Mouse (Mus musculus) heart, embryonic 12.5 days (tissue): Measurements from ENCODE around the gene Txnrd3. TPM values are rescaled to one million over a fixed set of nuclear protein-coding genes. Genes with fewer than 3 reads are reported as not detected.

Experiments
- ATAC-seq: fragments of 200-750 bp; cut with Nextera tagmentation; 2 replicates; pipeline ENCODE4 v1.8.0; 2017; ENCODE audit warnings: moderate TSS enrichment, moderate library complexity; ENCODE audit not compliant: insufficient number of reproducible peaks, low FRiP score
- H3K27ac ChIP-seq: fragments of 300-500 bp; sonication (generic); 2 replicates; pipeline ENCODE4 v1.5.1; 2016; ENCODE audit warnings: mild to moderate bottlenecking, moderate library complexity; ENCODE audit not compliant: poor library complexity, severe bottlenecking
- H3K27me3 ChIP-seq: fragments of 300-500 bp; sonication (generic); replicated peaks from 2 replicates; pipeline ENCODE4 v1.6.1; 2016; ENCODE audit warnings: mild to moderate bottlenecking, moderate library complexity
- H3K36me3 ChIP-seq: fragments of 300-500 bp; sonication (generic); 2 replicates; pipeline ENCODE4 v1.6.1; 2016; ENCODE audit warnings: mild to moderate bottlenecking, moderate library complexity
- H3K4me1 ChIP-seq: fragments of 300-500 bp; sonication (generic); replicated peaks from 2 replicates; pipeline ENCODE4 v1.6.1; 2016; ENCODE audit warnings: mild to moderate bottlenecking
- H3K4me2 ChIP-seq: fragments of 300-500 bp; sonication (generic); 2 replicates; pipeline ENCODE4 v1.6.1; 2016; ENCODE audit warnings: mild to moderate bottlenecking, moderate library complexity
- H3K4me3 ChIP-seq: fragments of 300-500 bp; sonication (generic); 2 replicates; pipeline ENCODE4 v1.5.1; 2016; ENCODE audit warnings: mild to moderate bottlenecking
- H3K9ac ChIP-seq: fragments of 300-500 bp; sonication (generic); 2 replicates; pipeline ENCODE4 v1.6.1; 2016; ENCODE audit warnings: mild to moderate bottlenecking, moderate library complexity
- H3K9me3 ChIP-seq: fragments of 300-500 bp; sonication (generic); replicated peaks from 2 replicates; pipeline ENCODE4 v1.6.1; 2016; ENCODE audit warnings: mild to moderate bottlenecking, moderate library complexity
- WGBS: fragments of 180-500 bp; shearing (Covaris S2); methylation state at CpG from one replicate; pipeline ENCODE4 v1.1.7; 2016; 5-methylcytosine and 5-hydroxymethylcytosine counted together
- polyA plus RNA-seq: library from polyadenylated mRNA; unstranded; fragments of >200 nt; fragmentation: Nextera tagmentation; extraction: Ambion mirVana; gene quantifications from 2 replicates; pipeline ENCODE4 v1.2.1, GENCODE M21; 2016

Gene Txnrd3
- 10.0 and 11.5 TPM in 2 replicates for polyA plus RNA-seq

GRCm38 (mm10) chr6:89643798-89644270 lies at the start of gene Txnrd3:
TSS of gene Txnrd3 (plus strand) at chr6:89643988.
- Histone ChIP-seq H3K27ac (peak within 1 kb of the TSS; percentile 90), H3K36me3 (no peaks in the 10 kb centered on the region), H3K9ac (peak within 1 kb of the TSS; percentile 67), H3K4me2 (peak within 1 kb of the TSS; percentile 75), H3K27me3 (no peaks in the 10 kb centered on the region), H3K9me3 (no peaks in the 10 kb centered on the region), H3K4me1 (peaks cover 8% of the 10 kb centered on the region), H3K4me3 (peak within 1 kb of the TSS; percentile 62)
- under 1% methylated on average over 51 of the region's 51 CpGs for WGBS
- ATAC-seq: peak; percentile 92

- under 1% methylated on average over 56 of the region's 56 CpGs for WGBS
- Histone ChIP-seq H3K9me3 (no peaks in the 10 kb centered on the region; the same call in 1 of the 2 replicates), H3K4me3 (peak within 1 kb of the TSS; percentile 76), H3K4me2 (peak within 1 kb of the TSS; percentile 82), H3K9ac (peak within 1 kb of the TSS; percentile 76), H3K27me3 (no peaks in the 10 kb centered on the region), H3K4me1 (0 out of 2 replicates have a peak, but pooled peaks cover 6% of the 10 kb centered on the region), H3K36me3 (no peaks in the 10 kb centered on the region), H3K27ac (no peak within 1 kb of the TSS)
- ATAC-seq: peak; percentile 100
These were observed 48.6 kb upstream of the Txnrd3 start, which contains the start of gene Chchd6 for GRCm38 (mm10) chr6:89595018-89595776. TSS of gene Chchd6 (minus strand) at chr6:89595652.

GRCm38 (mm10) chr6:89595777-89596146 lies 48.0 kb upstream of the Txnrd3 start:
- WGBS: 23% methylated on average over 5 of the region's 5 CpGs
- Histone ChIP-seq H3K27ac (no peak overlapping the region), H3K36me3 (no peaks in the 10 kb centered on the region), H3K4me2 (peak overlapping the region; percentile 82), H3K9me3 (no peaks in the 10 kb centered on the region; the same call in 1 of the 2 replicates), H3K4me3 (no peak overlapping the region), H3K9ac (no peak overlapping the region), H3K4me1 (0 out of 2 replicates have a peak, but pooled peaks cover 6% of the 10 kb centered on the region), H3K27me3 (no peaks in the 10 kb centered on the region)
- ATAC-seq: peak; percentile 22; the same call in 1 of the 2 replicates

DNA sequence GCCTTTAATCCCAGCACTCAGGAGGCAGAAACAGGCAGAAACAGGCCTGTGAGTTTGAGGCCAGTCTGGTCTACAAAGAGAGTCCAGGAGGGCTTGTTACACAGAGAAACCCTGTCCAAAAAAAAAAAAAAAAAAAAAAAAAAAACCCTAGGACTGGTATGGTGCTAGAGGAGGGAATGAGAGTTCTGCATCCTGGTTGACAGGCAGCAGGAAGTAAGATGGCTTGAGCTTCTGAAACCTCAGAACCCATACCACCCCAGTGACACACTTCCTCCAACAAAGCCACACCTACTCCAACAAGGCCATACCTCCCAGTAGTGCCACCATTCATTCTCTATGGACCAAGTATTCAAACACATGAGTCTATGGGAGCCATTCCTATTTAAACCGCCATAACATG lies 47.3 kb upstream of the Txnrd3 start:
- WGBS: 89% methylated on average over 1 of the region's 1 CpGs
- H3K4me2 ChIP-seq: no peak overlapping the region
- 0 out of 2 replicates have a peak, but pooled peaks cover 6% of the 10 kb centered on the region for H3K4me1 ChIP-seq
- H3K27me3 ChIP-seq: no peaks in the 10 kb centered on the region
- H3K36me3 ChIP-seq: no peaks in the 10 kb centered on the region
- H3K4me3 ChIP-seq: no peak overlapping the region
- no peak for ATAC-seq
- H3K9me3 ChIP-seq: no peaks in the 10 kb centered on the region; the same call in 1 of the 2 replicates
- no peak overlapping the region for H3K9ac ChIP-seq
- H3K27ac ChIP-seq: no peak overlapping the region

GRCm38 (mm10) chr6:89606096-89606495 lies 37.7 kb upstream of the Txnrd3 start:
- Histone ChIP-seq H3K36me3 (no peaks in the 10 kb centered on the region), H3K27me3 (no peaks in the 10 kb centered on the region), H3K4me3 (no peak overlapping the region), H3K27ac (no peak overlapping the region), H3K9ac (no peak overlapping the region), H3K4me1 (no peaks in the 10 kb centered on the region), H3K9me3 (no peaks in the 10 kb centered on the region), H3K4me2 (no peak overlapping the region)
- no peak for ATAC-seq
- whole genome bisulfite sequencing: 55% methylated on average over 3 of the region's 3 CpGs

GRCm38 (mm10) chr6:89607999-89608398 lies 35.8 kb upstream of the Txnrd3 start:
- H3K9me3 ChIP-seq: no peaks in the 10 kb centered on the region
- 44% methylated on average over 4 of the region's 4 CpGs for WGBS
- no peak for ATAC-seq
- no peaks in the 10 kb centered on the region for H3K36me3 ChIP-seq
- H3K4me3 ChIP-seq: no peak overlapping the region
- no peak overlapping the region for H3K27ac ChIP-seq
- no peak overlapping the region for H3K9ac ChIP-seq
- no peaks in the 10 kb centered on the region for H3K27me3 ChIP-seq
- no peak overlapping the region for H3K4me2 ChIP-seq
- H3K4me1 ChIP-seq: no peaks in the 10 kb centered on the region

DNA sequence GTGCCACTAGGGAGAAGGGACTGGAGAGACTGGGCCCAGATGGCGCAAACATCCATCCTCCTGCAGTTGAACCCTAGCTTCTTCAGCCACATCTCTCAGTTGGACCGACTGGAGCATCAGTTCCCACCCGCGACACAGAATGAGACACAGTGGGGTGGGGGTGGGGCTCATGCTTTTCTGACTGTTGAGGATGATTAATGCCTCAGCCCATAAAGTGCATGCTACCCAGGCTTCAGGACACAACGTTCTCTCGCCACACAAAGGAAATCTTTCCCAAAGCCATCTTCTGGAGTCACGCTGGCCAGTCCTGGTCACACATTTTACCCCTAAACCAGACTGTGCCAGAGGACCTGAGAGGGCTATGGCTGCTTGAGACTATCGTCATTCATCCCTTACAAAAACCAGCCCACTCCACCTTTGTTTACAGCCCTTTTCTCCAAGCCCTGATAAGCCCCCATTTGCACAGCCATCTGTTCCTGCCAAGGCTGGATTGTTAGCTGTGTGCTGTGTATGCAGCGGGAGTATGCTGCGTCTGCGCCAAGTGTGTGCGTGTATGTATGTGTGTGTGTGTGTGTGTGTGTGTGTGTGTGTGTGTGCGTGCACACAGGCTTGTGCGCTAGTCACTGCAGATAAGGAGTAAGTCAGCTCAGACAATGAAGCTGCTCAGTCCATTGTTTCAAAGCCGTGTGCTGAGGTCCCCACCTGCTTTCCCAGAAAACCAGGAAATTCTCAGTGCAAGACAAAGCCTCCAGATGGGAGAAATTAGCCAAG lies 30.3 kb upstream of the Txnrd3 start:
- Histone ChIP-seq H3K36me3 (no peaks in the 10 kb centered on the region), H3K4me3 (no peak overlapping the region), H3K4me1 (no peaks in the 10 kb centered on the region; the same call in 1 of the 2 replicates), H3K9ac (no peak overlapping the region), H3K27ac (no peak overlapping the region), H3K27me3 (no peaks in the 10 kb centered on the region), H3K9me3 (no peaks in the 10 kb centered on the region), H3K4me2 (no peak overlapping the region)
- peak; percentile 45 for ATAC-seq
- 53% methylated on average over 15 of the region's 15 CpGs for WGBS

DNA sequence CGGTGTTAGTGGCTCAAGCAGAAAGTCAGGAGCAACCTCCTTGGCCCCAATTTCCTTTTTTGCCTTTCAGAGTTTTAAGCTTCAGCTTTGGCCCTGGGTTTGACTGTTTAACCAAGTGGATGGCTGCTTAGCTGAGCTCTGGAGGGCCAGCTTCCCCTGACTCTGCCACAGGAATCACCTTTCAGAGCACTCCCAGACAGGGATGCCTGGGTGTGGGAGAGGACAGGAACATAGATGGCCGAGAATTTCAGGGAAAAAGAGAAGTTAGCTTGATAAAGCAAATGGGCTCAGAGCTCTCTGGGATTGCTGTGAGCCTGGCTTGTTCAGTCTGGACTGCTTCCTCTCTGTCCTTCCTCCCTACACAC lies 29.7 kb upstream of the Txnrd3 start:
- ATAC-seq: no peak
- WGBS: 21% methylated on average over 2 of the region's 2 CpGs
- Histone ChIP-seq H3K9me3 (no peaks in the 10 kb centered on the region), H3K4me1 (no peaks in the 10 kb centered on the region; the same call in 1 of the 2 replicates), H3K36me3 (no peaks in the 10 kb centered on the region), H3K9ac (no peak overlapping the region), H3K27ac (no peak overlapping the region), H3K27me3 (no peaks in the 10 kb centered on the region), H3K4me3 (no peak overlapping the region), H3K4me2 (no peak overlapping the region)

DNA sequence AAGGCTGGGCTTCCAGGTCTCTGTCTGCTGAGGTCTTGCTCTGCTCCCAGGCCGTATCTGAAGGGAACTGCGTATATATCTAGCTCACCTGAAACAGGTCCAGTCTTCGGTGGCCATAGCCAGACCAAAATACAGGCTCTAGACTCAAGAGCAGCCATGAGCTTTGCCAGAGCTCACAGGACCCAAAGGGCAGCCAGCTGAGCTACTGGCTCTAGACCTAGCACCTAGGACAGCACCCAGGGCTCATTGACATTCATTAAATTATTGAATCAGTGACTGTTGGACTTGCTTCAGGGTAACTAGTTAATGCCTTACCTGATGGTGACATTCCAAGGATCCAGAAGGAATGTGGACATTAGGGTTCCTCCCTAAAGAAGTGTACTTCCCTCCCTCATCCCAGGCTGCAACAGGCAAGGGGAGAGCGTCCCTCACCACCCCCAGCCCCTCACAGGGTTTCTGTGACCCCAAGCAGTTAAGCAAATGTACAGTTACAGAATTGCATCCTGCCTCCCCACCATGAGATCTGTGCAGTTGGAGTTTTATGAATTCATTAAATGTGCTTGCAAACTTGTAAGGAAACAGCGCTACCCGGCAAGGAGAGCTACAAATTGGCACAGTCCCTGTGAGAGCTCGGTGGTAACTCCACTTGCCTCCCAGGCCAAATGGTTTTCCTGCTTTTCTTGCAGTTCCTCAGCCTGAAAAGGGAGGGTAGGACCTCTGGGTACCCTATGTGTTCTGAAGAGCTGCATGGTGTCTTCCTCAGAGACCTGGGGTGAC lies 29.0 kb upstream of the Txnrd3 start:
- Histone ChIP-seq H3K27me3 (no peaks in the 10 kb centered on the region), H3K4me2 (no peak overlapping the region), H3K27ac (no peak overlapping the region), H3K9me3 (no peaks in the 10 kb centered on the region), H3K9ac (no peak overlapping the region), H3K4me1 (no peaks in the 10 kb centered on the region; the same call in 1 of the 2 replicates), H3K4me3 (no peak overlapping the region), H3K36me3 (no peaks in the 10 kb centered on the region)
- 65% methylated on average over 7 of the region's 7 CpGs for WGBS
- ATAC-seq: no peak

DNA sequence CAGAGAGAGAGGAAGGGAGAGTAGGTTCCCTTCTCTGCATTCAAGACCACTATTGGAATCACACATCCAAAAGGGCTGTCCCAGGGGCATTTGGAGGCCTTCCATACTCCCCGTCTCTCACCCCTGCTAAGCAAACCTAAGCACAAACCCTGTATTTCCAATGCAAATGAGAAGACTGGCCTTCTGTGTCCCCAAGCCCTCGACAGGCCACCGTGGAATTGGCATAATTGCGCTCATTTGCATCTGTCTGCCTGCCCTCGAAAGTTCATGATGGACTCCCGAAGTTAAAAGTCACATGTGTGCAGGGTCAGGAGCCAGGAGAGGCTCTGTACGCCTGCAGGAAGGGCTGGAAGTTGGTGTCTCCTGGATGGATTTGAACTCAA lies 28.4 kb upstream of the Txnrd3 start:
- no peaks in the 10 kb centered on the region for H3K36me3 ChIP-seq
- H3K4me1 ChIP-seq: no peaks in the 10 kb centered on the region; the same call in 1 of the 2 replicates
- 56% methylated on average over 7 of the region's 7 CpGs for WGBS
- H3K27ac ChIP-seq: no peak overlapping the region
- H3K4me2 ChIP-seq: no peak overlapping the region
- H3K9me3 ChIP-seq: no peaks in the 10 kb centered on the region
- ATAC-seq: no peak
- no peak overlapping the region for H3K4me3 ChIP-seq
- no peaks in the 10 kb centered on the region for H3K27me3 ChIP-seq
- H3K9ac ChIP-seq: no peak overlapping the region
